Mouse (Mus musculus) 416B (cell line): ENCODE measurements around the gene Dgcr2.

Source experiments
- DNase-seq: peaks from one replicate; pipeline ENCODE4 v3.0.0; 2011; ENCODE audit warnings: low read depth

Gene Dgcr2

GRCm38 (mm10) chr16:17807192-17808009 lies 91.0 kb downstream of the Dgcr2 start:
- DNase-seq = no peak

GRCm38 (mm10) chr16:17806581-17807191 lies 91.7 kb downstream of the Dgcr2 start:
- no peak for DNase-seq

GRCm38 (mm10) chr16:17804982-17805381 lies 93.4 kb downstream of the Dgcr2 start:
- DNase-seq = no peak

GRCm38 (mm10) chr16:17804449-17804912 lies 93.9 kb downstream of the Dgcr2 start:
- DNase-seq = no peak

GRCm38 (mm10) chr16:17803675-17804448 lies 94.5 kb downstream of the Dgcr2 start:
- no peak for DNase-seq

GRCm38 (mm10) chr16:17802839-17803674 lies 95.3 kb downstream of the Dgcr2 start:
- no peak for DNase-seq

GRCm38 (mm10) chr16:17802456-17802838 lies 95.9 kb downstream of the Dgcr2 start:
- DNase-seq = no peak

GRCm38 (mm10) chr16:17801777-17802455 lies 96.4 kb downstream of the Dgcr2 start:
- DNase-seq = no peak

- DNase-seq = no peak
Observed at GRCm38 (mm10) chr16:17799584-17799983, 98.8 kb downstream of the Dgcr2 start.

GRCm38 (mm10) chr16:17798321-17799180 lies 99.8 kb downstream of the Dgcr2 start:
- DNase-seq = no peak

- no peak for DNase-seq
Observed at GRCm38 (mm10) chr16:17797812-17798311, 100.5 kb downstream of the Dgcr2 start.

GRCm38 (mm10) chr16:17796971-17797811 lies 101.2 kb downstream of the Dgcr2 start, which contains the start of gene Scarf2:
Gene Scarf2, plus strand, starts transcription at chr16:17797282.
- DNase-seq = no peak

GRCm38 (mm10) chr16:17796519-17796918 lies 101.8 kb downstream of the Dgcr2 start:
- DNase-seq = no peak

GRCm38 (mm10) chr16:17795643-17796042 lies 102.7 kb downstream of the Dgcr2 start:
- DNase-seq = no peak

GRCm38 (mm10) chr16:17794047-17794446 lies 104.3 kb downstream of the Dgcr2 start:
- no peak for DNase-seq

- no peak for DNase-seq
Observed at GRCm38 (mm10) chr16:17792728-17793127, 105.6 kb downstream of the Dgcr2 start.
